Mouse (Mus musculus): ENCODE measurements around the gene Msantd2. TPM values are rescaled to one million over a fixed set of nuclear protein-coding genes. Genes with fewer than 3 reads are reported as not detected.

Gene Msantd2
- total RNA-seq, 2 experiments from 2014 or later, result 18.8 to 26.6 TPM

- intact Hi-C loops (cut with DNase I), result no loop called here
- DNase-seq (ENCODE audit: low spot score in 2 of 2), result peak; percentile 11 to 12
These were observed 50.3 kb downstream of the Msantd2 start, which contains the start of gene Vsig2 for GRCm38 (mm10) chr9:37539170-37540025. TSS of gene Vsig2 (plus strand) at chr9:37539255.

GRCm38 (mm10) chr9:37540226-37540625 is 51.1 kb downstream of the Msantd2 start:
- peak; percentile 10 to 22 for DNase-seq (ENCODE audit: low spot score in 2 of 2)
- intact Hi-C loops (cut with DNase I), result no loop called here

GRCm38 (mm10) chr9:37540701-37541575 is 51.8 kb downstream of the Msantd2 start:
- intact Hi-C loops (cut with DNase I), result no loop called here
- peak; percentile 41 to 46 for DNase-seq (ENCODE audit: low spot score in 2 of 2)

- intact Hi-C loops (cut with DNase I), result no loop called here
- peak in 1 of 2 experiments; percentile 26 for DNase-seq (ENCODE audit: low spot score in 2 of 2)
These were observed 52.9 kb downstream of the Msantd2 start for GRCm38 (mm10) chr9:37541851-37542642.

GRCm38 (mm10) chr9:37543869-37544440 is 54.8 kb downstream of the Msantd2 start:
- DNase-seq (ENCODE audit: low spot score in 2 of 2), result no peak
- intact Hi-C loops (cut with DNase I), result loop anchor here (2.0 kb wide), 2 partner anchors 73 to 111 kb away; partner anchors contain the start of gene Robo3

GRCm38 (mm10) chr9:37544447-37545165 is 55.5 kb downstream of the Msantd2 start:
- intact Hi-C loops (cut with DNase I), result loop anchor here (2.0 to 5.0 kb wide), 3 partner anchors 72 to 112 kb away; partner anchors contain the start of gene Robo3

GRCm38 (mm10) chr9:37545166-37545610 is 56.1 kb downstream of the Msantd2 start:
- intact Hi-C loops (cut with DNase I), result loop anchor here (2.0 to 5.0 kb wide), 3 partner anchors 72 to 112 kb away; partner anchors contain the start of gene Robo3
- DNase-seq (ENCODE audit: low spot score in 2 of 2), result peak in 1 of 2 experiments; percentile 50

More at GRCm38 (mm10) chr9:37544447-37545165, 55.5 kb downstream of the Msantd2 start:
- DNase-seq (ENCODE audit: low spot score in 2 of 2), result peak; percentile 80 to 81

GRCm38 (mm10) chr9:37545847-37546452 is 56.8 kb downstream of the Msantd2 start:
- peak in 1 of 2 experiments; percentile 18 for DNase-seq (ENCODE audit: low spot score in 2 of 2)
- intact Hi-C loops (cut with DNase I), result loop anchor here (2.0 to 5.0 kb wide), 3 partner anchors 71 to 113 kb away; partner anchors contain the start of gene Robo3

GRCm38 (mm10) chr9:37546889-37547288 is 57.8 kb downstream of the Msantd2 start:
- intact Hi-C loops (cut with DNase I), result loop anchor here (5.0 kb wide), 1 partner anchor 85 kb away; no protein-coding TSS in a partner anchor
- DNase-seq (ENCODE audit: low spot score in 2 of 2), result no peak

- peak in 1 of 2 experiments; percentile 18 for DNase-seq (ENCODE audit: low spot score in 2 of 2)
- intact Hi-C loops (cut with DNase I), result loop anchor here (5.0 kb wide), 1 partner anchor 382 kb away; no protein-coding TSS in a partner anchor
These were observed 61.3 kb downstream of the Msantd2 start for GRCm38 (mm10) chr9:37550435-37550834.

GRCm38 (mm10) chr9:37551751-37552531 is 62.8 kb downstream of the Msantd2 start:
- intact Hi-C loops (cut with DNase I), result loop anchor here (2.0 to 5.0 kb wide), 3 partner anchors 25 to 380 kb away; no protein-coding TSS in a partner anchor
- DNase-seq (ENCODE audit: low spot score in 2 of 2), result peak in 1 of 2 experiments; percentile 46

GRCm38 (mm10) chr9:37552536-37553293 is 63.6 kb downstream of the Msantd2 start, which contains the start of gene Nrgn:
TSS of gene Nrgn (minus strand) at chr9:37552904.
- intact Hi-C loops (cut with DNase I), result loop anchor here (2.0 to 5.0 kb wide), 3 partner anchors 24 to 380 kb away; no protein-coding TSS in a partner anchor

GRCm38 (mm10) chr9:37554279-37554678 is 65.2 kb downstream of the Msantd2 start:
- no peak for DNase-seq (ENCODE audit: low spot score in 2 of 2)
- intact Hi-C loops (cut with DNase I), result loop anchor here (2.0 to 5.0 kb wide), 2 partner anchors 15 to 378 kb away; no protein-coding TSS in a partner anchor

More at GRCm38 (mm10) chr9:37552536-37553293, 63.6 kb downstream of the Msantd2 start, which contains the start of gene Nrgn:
- peak; percentile 88 to 91 for DNase-seq (ENCODE audit: low spot score in 2 of 2)

- peak in 1 of 2 experiments; percentile 72 for DNase-seq (ENCODE audit: low spot score in 2 of 2)
- intact Hi-C loops (cut with DNase I), result loop anchor here (2.0 to 5.0 kb wide), 2 partner anchors 14 to 377 kb away; no protein-coding TSS in a partner anchor
These were observed 66.0 kb downstream of the Msantd2 start, which contains the start of gene Siae for GRCm38 (mm10) chr9:37554838-37555748. TSS of gene Siae (plus strand) at chr9:37555698.

All from left cerebral cortex, postnatal 36 days (tissue).